Mouse (Mus musculus) thymus, adult 2 months (tissue): ENCODE measurements at regions not wholly inside any gene's neighbourhood (a gene's known extent, or its start where the extent isn't known, plus 50 kb on each side); places are given as distances from the start of the nearest gene placed in this dataset.

ENCODE experiments used
- CTCF ChIP-seq: fragments of 200-500 bp; IDR thresholded peaks from 2 replicates; pipeline ENCODE4 v1.5.1; 2012; ENCODE audit warnings: mild to moderate bottlenecking, control low read depth, low read length, moderate library complexity, borderline replicate concordance; ENCODE audit not compliant: control insufficient read depth, poor library complexity, insufficient read depth; ENCODE audit errors: extremely low read depth
- POLR2A ChIP-seq: fragments of 200-500 bp; IDR thresholded peaks from 2 replicates; pipeline ENCODE4 v1.6.1; 2012; ENCODE audit warnings: mild to moderate bottlenecking, low read length, control low read depth, moderate library complexity; ENCODE audit not compliant: control insufficient read depth, poor library complexity, insufficient read depth; ENCODE audit errors: extremely low read depth

DNA sequence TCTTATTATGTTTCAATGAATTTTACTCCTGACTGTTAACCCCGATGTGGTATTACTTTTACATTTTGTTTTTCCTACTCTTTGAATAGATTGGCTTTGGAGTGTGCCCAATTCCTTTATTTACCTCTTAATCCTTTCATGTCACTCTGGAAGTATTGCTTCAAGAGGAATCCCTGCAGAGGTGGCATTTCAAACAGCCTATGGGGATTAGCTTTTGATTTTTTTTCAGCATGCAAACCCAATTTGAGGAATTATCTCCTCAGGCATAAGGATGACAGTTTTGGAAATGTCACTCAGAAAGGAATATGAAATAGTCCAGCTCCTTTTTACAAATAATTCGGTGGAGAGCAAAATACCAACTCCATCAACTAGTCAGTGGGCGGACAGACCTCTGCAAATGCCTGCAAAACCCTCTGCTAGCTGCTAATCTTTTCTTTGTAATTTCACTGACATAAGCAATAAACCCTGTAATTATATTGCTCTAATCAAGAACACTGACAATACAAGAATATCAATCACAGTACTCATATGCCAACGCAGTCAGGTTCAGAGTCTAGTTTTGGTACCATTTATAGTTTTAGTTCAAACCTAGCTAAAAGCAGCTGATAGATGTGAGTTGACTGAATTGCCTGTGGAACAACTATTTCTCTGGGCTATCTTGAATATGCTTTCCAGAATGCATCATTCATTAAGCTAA is 624.9 kb upstream of the Igfbp7 start:
- TF ChIP-seq POLR2A: no peak
- no peak for TF ChIP-seq CTCF
